Mouse (Mus musculus): ENCODE data around the gene Gm5169. TPM values are rescaled to one million over a fixed set of nuclear protein-coding genes. Genes with fewer than 3 reads are reported as not detected.
"Not testable (repeated sequence)": the region's sequence is repeated elsewhere in the genome, so short reads cannot be mapped to it uniquely, and the experiment has no call there.

The Gm5169 gene
- not detected for total RNA-seq (2018; cell fraction: chromatin; rRNA removed)
- not detected for total RNA-seq (2018; cell fraction: cytosol; rRNA removed)
- not detected for total RNA-seq (2018; cell fraction: nucleus; rRNA removed)
- not detected in 3 replicates for polyA plus RNA-seq (2018)

GRCm38 (mm10) chrX:25301355-25301754 is at the start of gene Gm5169:
Gene Gm5169 (minus strand): TSS chrX:25301455.
- not testable (repeated sequence) for H3K4me3 ChIP-seq (ENCODE audit: inconsistent target); H3K27ac ChIP-seq; H3K79me2 ChIP-seq (ENCODE audit: inconsistent target); H3K36me3 ChIP-seq (ENCODE audit: inconsistent target)
- no CpG with 5 or more reads among the region's 6 CpGs for WGBS (ENCODE audit: missing documents)

- H3K27ac ChIP-seq; H3K36me3 ChIP-seq (ENCODE audit: inconsistent target); H3K4me3 ChIP-seq (ENCODE audit: inconsistent target); H3K79me2 ChIP-seq (ENCODE audit: inconsistent target): not testable (repeated sequence)
- 94% methylated on average over 10 of the region's 15 CpGs for WGBS (ENCODE audit: missing documents)
These were observed 46.2 kb upstream of the Gm5169 start for GRCm38 (mm10) chrX:25347424-25347823.
